Mouse (Mus musculus) urinary bladder, postnatal 14 days (tissue): ENCODE measurements around the gene Rdh1.

Experiments used
- DNase-seq: peaks from one replicate; pipeline ENCODE4 v3.0.0; 2021; ENCODE audit warnings: low spot score

Rdh1 gene

DNA sequence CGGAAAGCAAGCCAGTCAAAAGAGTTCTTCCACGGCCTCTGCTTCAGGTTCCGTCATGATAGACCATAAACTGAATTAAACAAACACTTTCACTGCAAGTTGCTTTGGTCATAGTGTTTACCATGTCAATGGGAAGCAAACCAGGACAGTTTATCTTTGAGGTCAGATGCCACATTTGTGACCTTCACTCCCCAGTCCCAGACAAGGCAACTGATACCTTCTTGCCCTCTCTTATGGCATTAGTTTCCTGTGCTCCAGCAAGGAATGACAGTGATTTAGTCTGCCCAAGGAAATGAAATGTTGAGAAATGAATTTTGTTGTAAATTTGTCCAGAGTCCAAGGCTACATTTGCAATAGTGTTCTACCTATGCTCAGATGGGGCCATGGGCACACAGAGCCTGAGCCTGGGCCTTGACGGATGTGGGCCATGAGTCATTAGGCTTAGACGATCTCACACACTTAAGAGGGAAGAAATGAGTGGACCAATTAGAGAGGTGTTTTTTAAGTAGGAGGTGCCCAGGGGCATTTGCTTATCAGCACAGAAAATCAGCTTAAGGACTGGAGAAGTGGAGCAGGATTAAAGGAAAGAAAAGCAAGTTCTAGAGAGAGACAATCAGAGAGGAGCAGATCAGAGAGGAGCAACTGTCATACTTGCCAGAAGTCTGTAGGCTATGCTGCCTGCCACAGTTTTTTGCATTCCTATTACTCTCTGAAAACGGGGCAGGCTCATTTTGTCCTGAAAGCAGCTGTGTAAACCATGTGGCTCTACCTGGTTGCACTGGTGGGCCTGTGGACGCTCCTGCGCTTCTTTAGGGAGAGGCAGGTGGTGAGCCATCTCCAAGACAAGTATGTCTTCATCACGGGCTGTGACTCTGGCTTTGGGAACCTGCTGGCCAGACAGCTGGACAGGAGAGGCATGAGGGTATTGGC, at the start of gene Rdh1, which contains the start of gene Rdh16f1:
Rdh1 (plus strand) TSS at position 541 of the 930 bp plus-strand sequence.
Rdh16f1 (plus strand) TSS at position 607 of the 930 bp plus-strand sequence.
- no peak for DNase-seq

- no peak for DNase-seq
Observed at GRCm38 (mm10) chr10:127710331-127710730, 49.2 kb upstream of the Rdh1 start.

DNA sequence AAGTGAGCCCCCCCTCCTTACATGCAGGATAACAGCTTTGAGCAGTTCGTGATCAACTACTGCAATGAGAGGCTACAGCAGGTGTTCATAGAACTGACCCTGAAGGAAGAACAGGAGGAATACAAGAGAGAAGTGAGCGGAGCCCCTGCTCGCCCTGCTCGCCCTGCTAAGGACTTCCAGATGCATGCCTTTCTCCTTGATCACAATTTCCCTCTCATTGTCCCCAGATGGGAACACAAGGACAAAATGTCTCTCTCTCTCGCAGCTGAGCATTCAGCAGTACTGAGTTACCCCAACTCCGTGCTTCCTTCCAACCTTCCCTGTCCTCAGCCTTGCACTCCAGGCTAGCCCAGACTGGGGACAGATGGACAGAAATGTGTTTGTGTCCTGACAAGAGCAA, 46.8 kb upstream of the Rdh1 start:
- no peak for DNase-seq

DNA sequence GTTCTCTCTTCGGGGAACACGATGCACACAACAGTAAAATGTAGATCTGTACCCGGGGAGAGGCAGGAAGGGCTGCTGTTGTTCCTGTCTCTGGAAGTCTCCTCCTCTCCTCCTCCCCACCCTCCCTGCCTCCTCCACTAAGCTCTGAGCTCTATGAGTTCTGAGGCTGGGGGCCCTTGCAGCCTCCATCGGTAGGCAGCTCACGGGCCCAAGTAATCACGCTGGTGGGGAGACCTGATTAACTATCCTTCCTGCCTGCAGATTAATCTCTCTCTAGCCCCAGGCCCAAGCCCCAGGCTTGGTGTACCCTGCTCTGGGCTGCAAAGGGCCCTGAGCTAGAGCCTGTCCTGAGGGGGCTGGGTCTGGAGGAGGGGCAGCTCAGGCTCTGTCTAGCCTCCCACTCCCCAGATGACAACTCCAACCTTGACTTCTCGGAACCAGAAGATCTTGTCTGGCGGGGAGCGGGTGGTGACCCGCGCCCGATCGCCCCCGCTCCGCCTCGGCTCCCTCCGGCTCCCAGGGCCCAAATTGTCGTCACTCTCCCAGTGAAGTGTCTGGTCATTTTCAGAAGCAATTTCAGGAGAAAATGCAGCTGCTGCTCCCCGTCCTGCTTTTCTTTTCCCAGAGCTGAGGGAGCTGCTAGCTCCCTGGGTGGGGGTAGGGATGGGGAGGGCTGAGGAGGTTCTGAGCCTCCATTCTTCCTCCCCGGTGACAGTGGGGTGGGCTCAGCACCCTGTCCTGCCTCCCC, 37.7 kb upstream of the Rdh1 start:
- DNase-seq, result no peak

DNA sequence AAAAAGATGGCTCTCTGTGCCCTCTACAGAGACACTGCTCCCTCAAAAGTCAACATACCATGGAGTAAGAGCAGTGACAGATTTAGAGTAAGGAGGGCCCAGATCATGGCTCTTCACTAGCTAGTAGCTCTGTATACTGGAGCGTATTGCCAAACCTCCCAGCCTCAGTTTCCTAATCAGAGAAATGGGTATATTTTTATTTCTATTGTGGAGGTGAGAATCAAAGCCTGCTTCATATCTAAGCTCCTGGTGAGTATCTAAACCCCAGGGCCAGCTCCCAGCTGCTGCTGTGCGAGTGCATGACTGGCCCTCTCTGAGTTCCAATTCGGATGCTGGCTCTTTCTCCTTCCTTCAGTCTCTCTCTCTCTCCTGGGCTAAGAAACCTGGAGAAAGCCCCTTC, 35.3 kb upstream of the Rdh1 start, which contains the start of gene Tac2:
Tac2 (plus strand) TSS at position 301 of the 400 bp plus-strand sequence.
- no peak for DNase-seq

- no peak for DNase-seq
Observed at GRCm38 (mm10) chr10:127725136-127725535, 34.4 kb upstream of the Rdh1 start.

- no peak for DNase-seq
Observed at GRCm38 (mm10) chr10:127728437-127728836, 31.1 kb upstream of the Rdh1 start.

- DNase-seq, result no peak
Observed at GRCm38 (mm10) chr10:127730285-127730932, 29.1 kb upstream of the Rdh1 start.

DNA sequence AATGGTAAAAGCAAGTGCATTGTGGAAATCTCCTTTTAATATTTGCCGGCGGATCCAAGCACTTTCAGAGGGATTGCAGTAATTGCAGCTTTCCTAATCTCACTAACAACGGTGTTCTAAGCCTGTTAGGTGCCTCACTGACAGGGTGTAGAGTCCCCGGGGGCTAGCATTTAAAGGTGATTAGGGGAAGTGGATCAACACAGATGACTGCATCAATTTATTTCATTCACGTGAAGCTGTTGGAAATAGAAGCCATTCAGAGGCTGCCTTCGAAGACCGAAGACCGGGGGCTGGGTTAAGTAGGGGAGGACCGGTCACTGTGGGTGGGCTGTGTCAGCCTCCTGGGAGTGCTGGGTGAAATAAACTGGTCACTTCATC, 28.6 kb upstream of the Rdh1 start:
- DNase-seq, result no peak

- DNase-seq, result no peak
Observed at GRCm38 (mm10) chr10:127731397-127731796, 28.1 kb upstream of the Rdh1 start.

DNA sequence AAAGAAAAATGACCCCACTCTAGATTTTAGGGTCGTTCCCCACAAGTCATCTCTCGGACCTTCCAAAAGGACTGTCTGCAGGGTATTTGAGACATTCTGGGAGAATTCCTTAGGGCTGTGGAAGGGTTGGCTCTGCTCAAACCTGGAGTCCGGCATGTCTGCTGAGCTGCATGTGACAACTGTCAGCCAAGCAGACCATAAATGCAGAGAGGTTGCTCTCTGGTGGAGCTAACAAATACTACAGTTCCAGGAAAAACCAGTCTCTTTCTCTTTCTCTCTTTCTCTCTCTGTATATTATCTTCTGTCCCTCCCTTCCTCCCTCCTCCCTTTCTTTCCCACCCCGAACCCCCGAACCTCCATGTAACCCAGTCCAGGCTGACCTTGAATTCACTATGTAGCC, 25.1 kb upstream of the Rdh1 start:
- no peak for DNase-seq

GRCm38 (mm10) chr10:127736266-127736665, 23.3 kb upstream of the Rdh1 start:
- no peak for DNase-seq

DNA sequence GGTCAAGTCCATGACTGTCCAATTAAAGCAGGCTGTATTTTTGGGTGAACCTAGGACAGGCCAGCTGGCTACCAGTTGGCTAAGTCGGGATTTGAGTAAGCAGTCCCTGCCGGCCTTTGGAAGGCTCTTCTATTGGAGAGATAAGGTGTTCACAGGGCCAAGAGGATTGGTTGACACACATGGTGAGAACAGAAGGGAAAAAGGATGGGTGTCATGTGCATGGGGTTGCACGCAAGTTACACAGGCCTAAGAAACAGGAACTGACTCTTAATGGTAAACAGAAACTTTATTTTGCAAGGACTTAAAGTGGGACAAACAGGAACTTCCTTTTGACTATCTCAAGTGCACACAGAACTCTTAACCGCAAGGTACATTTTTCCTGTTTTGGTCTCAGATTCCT, 22.6 kb upstream of the Rdh1 start:
- DNase-seq, result no peak

DNA sequence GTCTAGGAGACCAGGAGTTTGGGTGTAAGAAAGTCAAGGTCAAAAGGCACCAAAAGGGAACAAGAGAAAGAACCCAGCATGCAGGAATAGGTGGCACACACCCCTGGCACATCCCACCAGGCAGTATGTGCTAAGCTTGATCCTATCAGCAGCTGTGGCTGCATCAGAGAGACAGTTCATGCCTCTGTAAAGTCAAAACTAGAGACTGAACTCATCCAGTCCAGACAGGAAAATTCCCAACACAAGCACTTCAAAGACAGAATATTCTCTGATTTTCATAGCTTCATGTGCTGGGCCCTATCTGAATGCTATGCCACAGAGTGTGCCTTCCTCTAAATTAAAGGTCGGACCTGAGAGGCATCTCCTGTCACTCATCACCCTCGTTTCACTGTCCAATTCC, 22.0 kb upstream of the Rdh1 start:
- DNase-seq, result no peak

DNA sequence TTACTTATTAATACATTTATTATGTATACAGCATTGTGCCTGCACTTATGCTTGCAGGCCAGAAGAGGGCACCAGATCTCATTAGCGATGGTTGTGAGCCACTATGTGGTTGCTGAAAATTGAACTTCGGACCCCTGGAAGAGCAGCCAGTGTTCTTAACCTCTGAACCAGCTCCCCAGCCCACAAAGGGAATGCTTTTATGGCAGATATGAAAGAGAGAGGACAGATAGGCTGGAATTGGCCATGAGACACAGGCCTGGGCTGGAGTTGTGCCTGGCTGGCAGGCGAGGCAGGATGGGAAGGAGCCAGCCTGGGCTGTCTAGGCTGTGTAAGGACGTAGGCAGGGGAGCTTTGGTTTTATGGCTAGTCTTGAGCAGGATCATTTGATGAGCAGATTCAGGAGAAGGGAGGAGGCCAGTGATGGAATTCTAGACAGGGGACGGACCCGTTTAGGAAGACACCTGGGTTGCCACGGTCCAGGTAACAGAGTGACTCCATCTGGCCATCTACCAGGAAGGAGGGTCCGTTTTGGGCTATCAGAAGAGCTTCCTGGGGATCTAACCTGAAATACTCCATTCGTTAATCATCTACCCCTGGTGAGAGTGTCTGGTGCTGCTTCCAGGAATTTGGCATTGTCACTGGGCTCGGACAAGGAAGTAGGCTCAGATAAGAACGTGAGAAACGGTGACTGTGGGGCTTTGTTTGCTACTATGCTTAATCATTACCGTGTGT, 21.2 kb upstream of the Rdh1 start:
- DNase-seq, result peak; percentile 46

DNA sequence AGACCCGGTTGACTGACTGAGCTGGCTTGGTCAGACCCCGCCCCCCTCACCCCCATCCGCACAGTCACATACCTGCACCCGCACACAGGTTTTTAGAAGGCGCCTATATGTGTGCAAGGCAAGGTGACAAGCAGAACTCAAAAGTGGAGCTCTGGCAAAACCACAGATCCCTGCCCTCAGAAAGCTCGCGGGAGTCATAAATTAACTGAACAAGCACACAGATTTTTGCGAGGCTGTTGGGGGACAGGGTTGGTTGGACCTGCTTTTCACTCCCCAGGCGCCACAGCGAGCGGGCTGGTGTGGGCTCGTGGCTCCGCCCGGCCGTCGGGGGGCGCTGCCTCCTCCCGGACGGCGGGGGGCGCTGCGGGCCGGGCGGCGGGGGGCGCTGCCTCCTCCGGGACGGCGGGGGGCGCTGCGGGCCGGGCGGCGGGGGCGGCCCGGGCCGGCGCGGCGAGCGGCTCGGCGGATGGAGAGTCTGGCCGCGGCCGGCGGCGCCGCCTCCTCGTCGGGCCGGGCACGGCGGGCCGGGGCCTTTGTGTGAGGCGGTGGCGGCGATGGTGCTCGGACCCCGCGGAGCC, 20.3 kb upstream of the Rdh1 start, which contains the start of gene Zbtb39:
Zbtb39 (plus strand) TSS at position 456 of the 578 bp plus-strand sequence.
- DNase-seq, result peak; percentile 82

DNA sequence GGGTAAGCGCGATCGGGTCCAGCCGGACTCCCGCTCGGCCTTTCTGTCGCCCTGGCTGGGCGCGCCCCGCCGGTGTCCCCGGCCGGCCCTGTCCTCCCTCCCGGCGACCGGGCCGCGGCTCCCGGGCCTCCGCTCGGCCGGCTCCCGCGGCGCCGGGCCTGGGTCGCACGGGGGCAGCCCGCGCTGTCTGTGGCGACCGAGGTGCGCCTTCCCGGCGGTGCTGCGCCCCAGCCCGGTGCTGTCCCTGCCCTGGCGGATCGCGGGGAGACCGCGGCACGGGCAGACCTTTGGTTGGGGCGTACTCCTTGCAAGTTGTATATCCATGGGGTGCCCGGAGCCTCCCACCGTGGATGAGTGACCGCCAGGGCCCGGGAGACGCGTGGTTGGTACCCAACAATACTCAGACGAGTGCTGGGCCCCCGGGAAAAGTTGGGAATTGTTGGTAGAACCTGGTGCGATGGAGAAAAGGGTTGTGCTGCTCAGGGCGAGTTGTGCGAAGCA, 19.8 kb upstream of the Rdh1 start:
- DNase-seq, result no peak

DNA sequence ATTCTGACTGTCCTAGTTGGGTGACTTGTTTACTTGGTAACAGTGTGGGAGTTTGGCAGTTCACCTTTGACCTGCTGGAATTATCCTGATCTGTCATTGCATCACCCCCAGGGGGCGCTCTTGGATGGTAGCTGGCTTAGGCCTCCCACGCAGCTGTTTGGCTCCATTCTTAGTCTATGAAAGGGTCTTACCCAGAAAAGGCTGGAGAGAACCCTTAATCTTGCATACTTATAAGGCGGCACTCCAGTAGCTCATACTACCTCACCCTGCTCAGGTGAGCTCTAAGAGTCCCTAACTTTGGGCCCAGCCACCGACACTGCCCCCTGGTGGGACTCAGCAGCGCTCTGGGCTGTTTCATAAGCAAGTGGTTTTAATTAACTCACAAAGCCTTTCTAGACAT, 14.9 kb upstream of the Rdh1 start:
- DNase-seq, result peak; percentile 33

GRCm38 (mm10) chr10:127745886-127746285, 13.6 kb upstream of the Rdh1 start:
- no peak for DNase-seq

DNA sequence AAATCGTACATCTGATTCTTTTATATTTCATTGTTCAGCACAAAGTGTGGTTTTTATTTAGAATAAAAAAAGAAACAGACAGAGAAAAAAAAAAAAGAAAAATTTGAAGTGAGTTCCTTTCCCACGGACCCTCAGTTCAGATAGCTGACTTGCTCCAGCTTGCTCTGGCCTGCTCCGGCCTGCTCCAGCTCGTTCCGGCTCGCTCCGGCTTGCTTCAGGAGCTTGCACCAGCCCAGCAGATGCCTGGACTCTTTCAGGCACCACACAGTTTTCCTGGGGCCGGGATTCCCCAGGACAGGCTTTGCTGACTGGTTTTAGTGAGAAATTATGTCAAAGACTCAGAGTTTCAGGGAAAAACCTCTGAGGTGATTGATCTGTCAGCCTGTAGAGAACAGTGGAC, 12.3 kb upstream of the Rdh1 start:
- DNase-seq, result no peak
